Mouse (Mus musculus) neural tube, postnatal 0 days (tissue): ENCODE measurements around the gene Anapc13. TPM values are rescaled to one million over a fixed set of nuclear protein-coding genes. Genes with fewer than 3 reads are reported as not detected.

Source experiments
- polyA plus RNA-seq: library from polyadenylated mRNA; unstranded; fragments of >200 nt; fragmentation: Nextera tagmentation; extraction: Ambion mirVana; gene quantifications from 2 replicates; pipeline ENCODE4 v1.2.1, GENCODE M21; 2015

Gene Anapc13
- 166 and 174 TPM in 2 replicates for polyA plus RNA-seq

DNA sequence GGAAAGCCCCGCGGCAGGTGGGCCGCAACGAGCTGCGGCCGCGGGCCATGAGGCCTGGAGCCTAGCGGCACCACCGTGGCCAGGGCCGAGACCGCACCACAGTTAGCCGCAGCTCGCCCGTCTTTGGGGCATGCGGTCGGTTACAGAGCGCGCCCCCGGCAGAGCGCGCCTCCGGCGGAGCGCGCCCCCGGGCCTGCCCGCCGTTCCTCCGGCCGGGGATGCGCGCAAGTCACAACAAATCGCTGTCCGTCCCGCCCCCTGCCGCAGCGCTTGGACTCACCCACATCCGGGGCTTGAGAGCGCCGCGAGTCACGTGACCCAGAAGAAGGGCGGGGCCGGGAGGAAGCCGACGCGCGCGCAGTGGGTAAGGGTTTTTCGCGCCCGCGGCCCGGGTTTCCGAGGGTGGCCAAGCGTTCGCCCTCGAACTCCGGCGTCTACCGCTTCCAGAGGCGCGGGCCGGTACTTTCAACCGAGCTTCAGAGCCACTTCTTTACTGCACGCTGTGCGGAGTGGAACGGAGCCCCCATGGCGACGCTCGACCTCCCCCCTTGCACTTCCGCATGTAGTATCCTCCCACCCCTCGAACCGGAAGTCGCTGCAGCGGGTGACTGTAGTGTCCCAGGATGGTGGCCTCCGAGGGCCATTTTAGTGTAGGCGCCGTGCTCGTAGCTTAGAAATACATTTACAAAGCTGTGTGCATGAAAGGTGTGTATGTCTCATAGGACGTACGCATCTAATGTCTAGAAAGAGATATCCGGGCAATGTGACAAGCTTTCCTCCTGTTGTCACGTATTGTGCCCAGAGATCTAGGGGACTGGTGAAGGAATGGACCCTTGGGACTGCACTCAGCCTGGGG lies at the start of gene Anapc13, which contains the start of gene Cep63:
Anapc13 (plus strand) TSS at position 314 of the 856 bp plus-strand sequence.
Cep63 (minus strand) TSS at position 552 of the 856 bp plus-strand sequence.

Other genes with a start within 250 kb of the Anapc13 start
- gene Ky, start 120.5 kb upstream of the Anapc13 start, polyA plus RNA-seq: 0.72 and 1.2 TPM in 2 replicates
- gene Cep63, start 238 bp downstream of the Anapc13 start, polyA plus RNA-seq: 30.5 and 31.9 TPM in 2 replicates
- 23.0 and 28.3 TPM in 2 replicates for gene Amotl2, start 90.4 kb downstream of the Anapc13 start, polyA plus RNA-seq
- gene Ryk, start 208.6 kb downstream of the Anapc13 start, polyA plus RNA-seq: 10.8 and 19.4 TPM in 2 replicates